Mouse (Mus musculus) bone marrow macrophage, adult 2 months (primary cell): Measurements from ENCODE around the gene Yae1d1. TPM values are rescaled to one million over a fixed set of nuclear protein-coding genes. Genes with fewer than 3 reads are reported as not detected.
A peak's percentile ranks its signal among the peaks of the same experiment; 100 is the strongest.

Source experiments
- H3K27ac ChIP-seq: 2 replicates; pipeline ENCODE4 v1.5.1; 2012; ENCODE audit warnings: low read depth, low read length; ENCODE audit not compliant: insufficient read depth
- H3K4me1 ChIP-seq: 2 replicates; pipeline ENCODE4 v1.6.1; 2012; ENCODE audit warnings: low read length; ENCODE audit not compliant: control insufficient read depth, insufficient read depth
- H3K4me3 ChIP-seq: 2 replicates; pipeline ENCODE4 v1.5.1; 2012; ENCODE audit warnings: mild to moderate bottlenecking, low read length, moderate library complexity; ENCODE audit not compliant: insufficient read depth
- CTCF ChIP-seq: IDR thresholded peaks from 2 replicates; pipeline ENCODE4 v1.5.1; 2012; ENCODE audit warnings: low read depth, mild to moderate bottlenecking, low read length, moderate library complexity
- POLR2A ChIP-seq: IDR thresholded peaks from 2 replicates; pipeline ENCODE4 v1.6.1; 2012; ENCODE audit warnings: mild to moderate bottlenecking, low read depth, low read length, borderline replicate concordance
- polyA plus RNA-seq: library from polyadenylated mRNA; stranded (reverse); fragments of >200 nt; gene quantifications from 2 replicates; pipeline ENCODE4 v1.2.4, GENCODE M21; 2012; ENCODE audit not compliant: missing spikeins, insufficient read depth, insufficient read length

Gene Yae1d1
- polyA plus RNA-seq: 15.7 and 18.3 TPM in 2 replicates

DNA sequence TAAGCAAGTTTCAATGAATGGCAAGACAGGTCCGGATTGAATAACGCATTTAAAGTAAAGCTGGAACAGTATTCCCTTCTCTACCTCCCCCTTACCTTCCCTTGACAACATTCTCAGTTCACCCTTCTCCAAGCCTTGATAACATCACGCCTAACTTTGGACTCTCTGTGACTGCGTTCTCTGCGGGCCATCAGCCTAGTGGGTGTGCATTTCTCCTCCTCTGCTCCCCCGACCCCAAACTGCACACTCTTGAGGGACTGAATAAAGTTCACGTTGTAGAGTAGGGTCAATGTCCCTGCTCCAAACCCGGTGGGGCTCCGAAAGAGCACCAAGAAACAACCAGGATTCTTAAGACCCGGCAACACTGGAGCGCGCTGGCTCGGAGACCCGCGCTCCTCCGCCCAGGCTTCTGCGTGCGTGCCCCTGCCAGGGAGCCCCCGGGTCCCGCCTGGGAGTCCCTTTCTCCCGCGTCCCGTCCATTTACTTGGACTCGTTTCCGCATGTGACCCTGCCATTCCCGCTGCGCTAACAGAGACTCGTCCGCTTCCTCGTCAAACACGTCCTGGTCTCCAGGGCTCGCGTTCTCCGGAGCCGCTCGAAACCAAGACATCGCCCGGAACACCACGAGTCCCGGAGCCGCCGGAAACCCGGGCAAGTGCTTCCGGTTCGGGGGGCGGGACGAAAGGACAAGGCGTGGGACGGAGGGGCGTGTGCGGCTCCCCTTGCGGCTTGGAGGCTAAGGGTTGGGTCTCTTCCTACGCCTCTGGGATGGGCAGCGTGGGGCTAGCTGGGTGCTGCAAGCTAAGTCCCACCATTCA lies at the start of gene Yae1d1:
Gene Yae1d1, minus strand, starts transcription at position 653 of the 818 bp plus-strand sequence.
- peaks cover 4% of the 10 kb centered on the region; the same call in 1 of the 2 replicates for H3K4me1 ChIP-seq
- no peak for TF ChIP-seq POLR2A
- no peak for TF ChIP-seq CTCF
- H3K4me3 ChIP-seq: peak within 1 kb of the TSS; percentile 68
- H3K27ac ChIP-seq: peak within 1 kb of the TSS; percentile 39

DNA sequence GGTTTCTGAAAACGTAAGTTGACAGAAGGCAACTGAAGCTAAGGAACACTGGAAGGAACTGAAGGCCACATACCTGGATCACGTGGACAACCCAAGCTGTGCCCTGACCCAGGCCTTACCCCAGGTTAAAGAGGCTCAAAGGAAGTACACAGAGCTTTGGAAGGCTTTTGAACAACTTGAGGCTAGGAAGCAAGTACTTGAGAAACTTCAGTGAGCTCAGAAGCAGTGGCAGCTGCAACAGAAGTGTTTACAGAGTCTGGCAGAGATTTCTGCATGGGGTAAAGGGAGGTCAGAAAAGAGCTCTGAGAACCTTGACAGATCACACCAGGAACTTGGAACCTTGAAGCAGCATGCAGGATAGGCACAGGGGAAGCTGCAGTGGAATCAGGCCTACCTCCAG lies 45.7 kb upstream of the Yae1d1 start:
- Histone ChIP-seq H3K27ac (no peak overlapping the region), H3K4me3 (no peak overlapping the region)
- TF ChIP-seq POLR2A (no peak), CTCF (no peak)

DNA sequence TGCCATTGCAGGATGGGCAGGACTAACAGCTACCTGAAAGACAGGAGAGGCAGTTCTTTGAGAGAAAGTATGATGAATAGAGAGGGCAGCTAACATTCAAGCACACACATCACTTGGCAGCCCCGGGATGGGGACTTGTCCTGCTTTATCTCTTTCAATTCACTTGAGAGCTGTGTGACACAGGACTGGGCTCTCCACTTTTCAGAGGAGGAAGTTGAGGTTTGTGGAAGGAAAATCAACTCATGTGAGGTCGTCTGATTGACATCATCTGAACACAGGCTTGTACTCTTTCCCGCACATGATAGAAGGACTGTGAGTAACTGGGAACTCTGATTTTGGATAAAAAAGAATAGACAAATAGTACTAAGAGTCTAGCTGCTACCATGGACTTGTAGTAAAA lies 23.5 kb upstream of the Yae1d1 start:
- TF ChIP-seq CTCF (no peak), POLR2A (no peak)
- H3K4me3 ChIP-seq: no peak overlapping the region

More for the DNA sequence above, 45.7 kb upstream of the Yae1d1 start:
- no peaks in the 10 kb centered on the region for H3K4me1 ChIP-seq

DNA sequence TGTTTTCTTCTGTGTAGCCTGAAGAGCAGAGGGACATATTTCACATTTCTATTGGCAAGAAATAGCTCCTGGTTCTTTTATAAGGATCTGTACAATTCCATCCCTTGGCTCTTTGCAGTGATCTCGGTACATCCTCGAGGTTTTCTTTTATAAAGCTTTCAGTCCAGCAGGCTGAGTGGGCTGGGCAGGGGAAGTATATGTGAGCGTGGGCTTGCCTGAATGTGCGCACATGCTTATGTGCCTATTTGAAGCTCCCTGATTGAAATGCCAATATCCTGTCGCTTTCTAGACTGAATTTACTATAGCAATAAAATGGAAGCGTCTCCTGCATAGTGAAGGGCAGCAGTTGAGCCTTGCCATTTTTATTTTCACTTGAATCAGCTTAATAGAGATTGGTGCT lies 20.1 kb upstream of the Yae1d1 start:
- H3K4me3 ChIP-seq: no peak overlapping the region
- TF ChIP-seq POLR2A (no peak), CTCF (no peak)
- peaks cover 30% of the 10 kb centered on the region for H3K4me1 ChIP-seq
- no peak overlapping the region for H3K27ac ChIP-seq

More for the DNA sequence above, 23.5 kb upstream of the Yae1d1 start:
- Histone ChIP-seq H3K4me1 (peaks cover 30% of the 10 kb centered on the region), H3K27ac (peak overlapping the region; percentile 30; the same call in 1 of the 2 replicates)

DNA sequence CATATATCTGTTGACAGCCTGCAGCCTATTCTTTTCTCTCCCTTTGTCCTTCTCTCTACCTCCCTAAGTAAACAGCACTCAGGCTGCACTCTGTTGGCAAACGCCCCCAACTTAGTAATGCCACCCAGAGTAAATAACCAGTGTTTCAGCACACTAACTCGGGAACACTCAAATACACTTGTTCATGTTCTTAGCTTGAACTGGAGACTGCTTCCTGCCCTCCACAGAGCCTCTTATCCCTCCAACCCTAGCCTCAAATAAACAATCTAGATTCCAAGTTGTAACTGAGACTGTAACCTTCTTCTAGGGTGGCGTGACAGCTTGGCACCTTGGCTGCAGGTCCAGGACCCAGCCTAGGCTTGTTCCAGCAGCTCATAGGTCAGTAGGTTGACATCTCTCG lies 17.9 kb upstream of the Yae1d1 start:
- peaks cover 20% of the 10 kb centered on the region for H3K4me1 ChIP-seq
- no peak overlapping the region for H3K27ac ChIP-seq
- TF ChIP-seq CTCF (no peak), POLR2A (no peak)

DNA sequence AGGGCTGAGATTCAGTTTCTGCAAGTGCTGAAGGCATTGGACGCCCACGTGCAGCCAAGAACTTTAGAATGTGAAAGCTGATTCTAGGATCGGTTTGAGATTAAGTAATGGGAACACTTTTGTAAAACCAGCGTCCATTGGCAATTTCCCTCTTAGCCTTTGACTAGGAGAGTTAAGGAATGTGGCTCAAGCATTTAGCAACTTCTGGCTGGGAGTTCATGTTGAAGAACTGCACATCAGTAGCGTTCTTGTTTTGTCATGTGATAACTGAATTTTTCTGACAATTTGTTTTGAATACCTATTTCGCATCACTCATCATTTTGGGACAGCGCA lies 332 bp upstream of the Yae1d1 start:
- H3K4me3 ChIP-seq: peak overlapping the region; percentile 68
- TF ChIP-seq CTCF: no peak
- no peak for TF ChIP-seq POLR2A
- H3K4me1 ChIP-seq: peaks cover 4% of the 10 kb centered on the region; the same call in 1 of the 2 replicates
- H3K27ac ChIP-seq: peak overlapping the region; percentile 23; the same call in 1 of the 2 replicates

More for the DNA sequence above, 17.9 kb upstream of the Yae1d1 start:
- no peak overlapping the region for H3K4me3 ChIP-seq

DNA sequence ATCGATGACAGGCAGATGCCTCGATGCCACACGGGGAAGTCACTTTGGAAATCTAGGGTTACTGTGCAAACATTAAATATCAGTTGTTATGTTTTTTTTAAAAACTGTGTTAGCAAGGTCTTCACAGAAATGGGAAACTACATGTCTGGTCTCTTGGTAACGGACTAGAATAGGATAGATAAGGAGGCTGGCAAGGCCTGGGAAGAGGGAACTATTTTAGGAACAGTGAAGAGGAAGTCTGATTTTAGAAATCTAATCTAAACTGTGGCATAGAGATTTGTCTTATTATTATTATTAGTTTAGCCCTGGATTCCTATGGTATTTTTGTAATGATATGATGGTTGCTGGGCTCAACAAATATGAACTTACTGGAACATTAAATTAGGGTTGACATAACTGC lies 1.1 kb downstream of the Yae1d1 start:
- peak overlapping the region; percentile 40 for H3K4me3 ChIP-seq
- H3K4me1 ChIP-seq: peaks cover 4% of the 10 kb centered on the region; the same call in 1 of the 2 replicates
- H3K27ac ChIP-seq: peak overlapping the region; percentile 60
- TF ChIP-seq CTCF (no peak), POLR2A (no peak)

DNA sequence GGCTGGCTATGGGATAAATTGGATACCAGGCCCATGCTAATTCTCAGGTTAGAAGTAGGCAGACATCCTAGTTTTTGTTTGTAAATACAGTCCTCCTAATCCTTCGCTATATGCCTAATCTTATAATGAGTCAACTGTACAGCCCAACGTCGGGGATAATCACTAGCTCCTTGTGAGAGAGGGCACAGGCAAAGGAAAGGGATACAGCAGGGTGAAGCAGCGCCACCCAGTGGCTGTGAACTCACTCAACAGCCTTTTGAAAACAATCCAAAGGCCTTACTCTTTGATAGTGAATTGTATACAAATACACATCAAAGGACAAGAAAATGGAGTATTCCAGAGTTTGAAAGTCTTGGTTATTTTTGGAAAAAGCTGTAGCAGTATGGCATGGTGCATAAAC lies 10.0 kb downstream of the Yae1d1 start:
- TF ChIP-seq CTCF (peak; percentile 89), POLR2A (no peak)
- Histone ChIP-seq H3K4me3 (no peak overlapping the region), H3K4me1 (peaks cover 5% of the 10 kb centered on the region), H3K27ac (no peak overlapping the region)

DNA sequence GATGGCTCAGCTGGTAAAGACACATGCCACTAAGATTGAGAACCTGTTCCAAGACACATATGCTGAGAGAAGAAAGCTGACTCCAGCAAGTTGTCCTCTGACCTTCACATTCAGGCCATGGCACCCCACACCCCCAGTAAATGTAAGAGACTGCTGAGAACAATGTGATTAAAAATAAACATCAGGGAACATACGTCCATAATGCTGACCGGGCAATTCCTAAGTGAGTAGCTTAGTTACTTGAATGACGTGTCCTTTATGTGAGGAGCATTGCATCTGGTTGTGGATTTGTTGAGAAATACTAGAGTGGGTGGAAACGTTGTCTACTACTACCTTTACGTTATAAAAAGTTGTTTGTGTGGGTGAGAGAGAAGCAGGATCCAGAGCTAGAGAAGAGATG lies 10.5 kb downstream of the Yae1d1 start:
- Histone ChIP-seq H3K27ac (no peak overlapping the region), H3K4me1 (peaks cover 7% of the 10 kb centered on the region), H3K4me3 (no peak overlapping the region)
- TF ChIP-seq POLR2A (no peak), CTCF (no peak)
